Mouse (Mus musculus): ENCODE data around the gene Rab2b. TPM values are rescaled to one million over a fixed set of nuclear protein-coding genes. Genes with fewer than 3 reads are reported as not detected.
A peak's percentile ranks its signal among the peaks of the same experiment; 100 is the strongest.

Gene Rab2b
- polyA plus RNA-seq (2016; fragmentation: Nextera tagmentation; extraction: Ambion mirVana), result 38.5 and 45.8 TPM in 2 replicates

GRCm38 (mm10) chr14:52278932-52279746 lies at the start of gene Rab2b, which contains the start of gene Tox4:
TSS of gene Rab2b (minus strand) at chr14:52279545.
TSS of gene Tox4 (plus strand) at chr14:52279146.
- Histone ChIP-seq H3K9me3 (no peaks in the 10 kb centered on the region), H3K4me1 (peaks cover 14% of the 10 kb centered on the region), H3K9ac (replicated peaks) (peak within 1 kb of the TSS; percentile 89), H3K27me3 (no peaks in the 10 kb centered on the region), H3K27ac (replicated peaks) (peak within 1 kb of the TSS; percentile 84), H3K4me2 (replicated peaks) (peak within 1 kb of the TSS; percentile 71), H3K36me3 (peaks cover 17% of the 10 kb centered on the region), H3K4me3 (peak within 1 kb of the TSS; percentile 90)
- ATAC-seq (ENCODE audit: low FRiP score, low read depth), result peak; percentile 98
- WGBS, result under 1% methylated on average over 66 of the region's 66 CpGs

DNA sequence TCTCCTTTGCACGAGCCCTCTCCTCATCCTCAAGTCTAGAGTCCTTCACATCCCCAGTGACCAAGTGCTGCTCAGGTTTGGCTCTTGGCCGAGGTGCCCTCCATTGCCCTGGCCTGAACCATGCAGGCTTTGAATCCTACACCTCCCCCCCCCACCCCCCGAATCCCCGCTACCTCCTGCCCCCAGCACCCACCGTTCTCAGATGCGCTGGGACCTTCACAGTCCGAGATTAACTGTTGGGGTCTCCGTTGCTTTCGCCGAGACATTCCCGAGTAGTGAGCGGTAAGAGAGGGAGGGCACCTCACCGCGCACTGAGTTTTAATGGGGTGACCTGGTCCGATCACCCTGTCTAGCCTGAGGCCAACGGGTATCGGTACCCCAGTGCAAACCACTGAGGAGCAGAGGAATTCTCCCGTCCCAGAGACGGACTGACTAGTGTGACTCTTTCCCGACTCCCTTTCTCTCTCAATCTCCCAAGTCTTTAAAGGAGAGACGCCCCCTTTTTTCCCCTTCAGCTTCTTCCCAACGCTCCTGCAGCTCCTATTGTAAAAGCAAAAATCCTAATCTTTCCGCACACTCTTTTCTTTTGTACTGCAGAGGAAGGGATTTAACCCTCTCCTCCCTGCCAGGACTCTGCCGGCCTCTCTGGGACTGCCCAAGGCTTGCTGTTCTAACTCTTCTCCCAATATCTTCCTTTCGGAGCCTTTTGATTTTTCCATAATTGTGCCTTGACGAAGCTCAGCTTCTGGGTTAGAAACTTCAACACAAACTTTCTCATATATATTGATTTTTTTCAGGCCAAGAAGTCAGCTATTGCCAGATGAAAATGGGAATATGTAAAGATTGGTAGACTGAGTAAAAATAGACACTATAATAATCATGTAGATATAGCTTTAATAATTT lies 48.8 kb upstream of the Rab2b start, which contains the start of gene Sall2:
Sall2 (minus strand) TSS at position 853 of the 903 bp plus-strand sequence.
- Histone ChIP-seq H3K36me3 (no peaks in the 10 kb centered on the region), H3K4me1 (peaks cover 55% of the 10 kb centered on the region), H3K9ac (replicated peaks) (peak within 1 kb of the TSS; percentile 80), H3K9me3 (no peaks in the 10 kb centered on the region), H3K4me3 (peak within 1 kb of the TSS; percentile 69), H3K27ac (replicated peaks) (peak within 1 kb of the TSS; percentile 93), H3K4me2 (replicated peaks) (peak within 1 kb of the TSS; percentile 79), H3K27me3 (no peaks in the 10 kb centered on the region)
- WGBS, result under 1% methylated on average over 26 of the region's 26 CpGs
- ATAC-seq (ENCODE audit: low FRiP score, low read depth), result peak; percentile 62

- peak overlapping the region; percentile 80 for H3K9ac ChIP-seq (replicated peaks)
- H3K4me3 ChIP-seq, result peak overlapping the region; percentile 69
- no peaks in the 10 kb centered on the region for H3K27me3 ChIP-seq
- H3K4me1 ChIP-seq, result peaks cover 53% of the 10 kb centered on the region
- H3K9me3 ChIP-seq, result no peaks in the 10 kb centered on the region
- no peaks in the 10 kb centered on the region for H3K36me3 ChIP-seq
- ATAC-seq (ENCODE audit: low FRiP score, low read depth), result peak; percentile 69
- H3K4me2 ChIP-seq (replicated peaks), result peak overlapping the region; percentile 79
- under 1% methylated on average over 14 of the region's 14 CpGs for WGBS
- peak overlapping the region; percentile 93 for H3K27ac ChIP-seq (replicated peaks)
Measured at GRCm38 (mm10) chr14:52327375-52327901, 48.1 kb upstream of the Rab2b start.

DNA sequence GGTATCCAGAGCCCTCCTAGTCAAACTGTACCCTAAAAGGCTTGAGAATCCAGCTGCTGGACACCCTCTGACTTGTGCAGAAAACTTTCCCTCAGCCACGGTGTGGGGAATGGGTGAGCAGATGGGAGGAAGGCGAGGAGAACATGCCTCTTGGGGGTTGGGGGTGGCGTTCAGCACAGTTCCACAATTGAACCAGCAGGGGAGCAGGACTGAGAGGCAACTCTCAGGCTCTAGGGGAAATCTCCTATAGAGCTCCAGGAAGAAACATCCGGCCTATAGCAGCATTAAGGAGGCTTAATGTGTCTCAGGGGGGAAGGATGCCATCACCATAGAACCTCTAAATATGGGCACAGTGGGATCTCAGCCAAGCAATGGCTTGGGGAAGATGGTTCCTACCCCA lies 46.5 kb upstream of the Rab2b start:
- Histone ChIP-seq H3K36me3 (no peaks in the 10 kb centered on the region), H3K4me1 (peaks cover 38% of the 10 kb centered on the region), H3K27ac (replicated peaks) (peak overlapping the region; percentile 93), H3K9me3 (no peaks in the 10 kb centered on the region), H3K27me3 (no peaks in the 10 kb centered on the region), H3K9ac (replicated peaks) (peak overlapping the region; percentile 48), H3K4me3 (peak overlapping the region; percentile 69), H3K4me2 (replicated peaks) (peak overlapping the region; percentile 79)
- ATAC-seq (ENCODE audit: low FRiP score, low read depth), result 0 out of 2 replicates have a peak, but pooled peaks have one; percentile 16
- WGBS, result 4% methylated on average over 4 of the region's 4 CpGs

- H3K4me1 ChIP-seq, result peaks cover 26% of the 10 kb centered on the region
- ATAC-seq (ENCODE audit: low FRiP score, low read depth), result no peak
- H3K4me3 ChIP-seq, result no peak overlapping the region
- no peaks in the 10 kb centered on the region for H3K9me3 ChIP-seq
- 85% methylated on average over 6 of the region's 6 CpGs for WGBS
- peaks cover 16% of the 10 kb centered on the region for H3K36me3 ChIP-seq
- H3K9ac ChIP-seq (replicated peaks), result no peak overlapping the region
- H3K4me2 ChIP-seq (replicated peaks), result no peak overlapping the region
- no peaks in the 10 kb centered on the region for H3K27me3 ChIP-seq
- H3K27ac ChIP-seq (replicated peaks), result no peak overlapping the region
Measured at GRCm38 (mm10) chr14:52319361-52319760, 40.0 kb upstream of the Rab2b start.

GRCm38 (mm10) chr14:52316441-52317225 lies 37.3 kb upstream of the Rab2b start:
- peak overlapping the region; percentile 79 for H3K4me3 ChIP-seq
- H3K4me2 ChIP-seq (replicated peaks), result peak overlapping the region; percentile 82
- no peaks in the 10 kb centered on the region for H3K9me3 ChIP-seq
- peak overlapping the region; percentile 95 for H3K27ac ChIP-seq (replicated peaks)
- peak overlapping the region; percentile 96 for H3K9ac ChIP-seq (replicated peaks)
- H3K4me1 ChIP-seq, result peaks cover 53% of the 10 kb centered on the region
- peaks cover 43% of the 10 kb centered on the region for H3K36me3 ChIP-seq
- ATAC-seq (ENCODE audit: low FRiP score, low read depth), result peak; percentile 83
- H3K27me3 ChIP-seq, result no peaks in the 10 kb centered on the region
- 2% methylated on average over 16 of the region's 16 CpGs for WGBS

- Histone ChIP-seq H3K4me3 (peak overlapping the region; percentile 79), H3K27ac (replicated peaks) (peak overlapping the region; percentile 95), H3K4me2 (replicated peaks) (peak overlapping the region; percentile 82), H3K9me3 (no peaks in the 10 kb centered on the region), H3K9ac (replicated peaks) (peak overlapping the region; percentile 96), H3K27me3 (no peaks in the 10 kb centered on the region), H3K4me1 (peaks cover 54% of the 10 kb centered on the region), H3K36me3 (peaks cover 51% of the 10 kb centered on the region)
- WGBS, result under 1% methylated on average over 29 of the region's 41 CpGs
- peak; percentile 88 for ATAC-seq (ENCODE audit: low FRiP score, low read depth)
Measured at GRCm38 (mm10) chr14:52315792-52316440, 36.6 kb upstream of the Rab2b start.

DNA sequence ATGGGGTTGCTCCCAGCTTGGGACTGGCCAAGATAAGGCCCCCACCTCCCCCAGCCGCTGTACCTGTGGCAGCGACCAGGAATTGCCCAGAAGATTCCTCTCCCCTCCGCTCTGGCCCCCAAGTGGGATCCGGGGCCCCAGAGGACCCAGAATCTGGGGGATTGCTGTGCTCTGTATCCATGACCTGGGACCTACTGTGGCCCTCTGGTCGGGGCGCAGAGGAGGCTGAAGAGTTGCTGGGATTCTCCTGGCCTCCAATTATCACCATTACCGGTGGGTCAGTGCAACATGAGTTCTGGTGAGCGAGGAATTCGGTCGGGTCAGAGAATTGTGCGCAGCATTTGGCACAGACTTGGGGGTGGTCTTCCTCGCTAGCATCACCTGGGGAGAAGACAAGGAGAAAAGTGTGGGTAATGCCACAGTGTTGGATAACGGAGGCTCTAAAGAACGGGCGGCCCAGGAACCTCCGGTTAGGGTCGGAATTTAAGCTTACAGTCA lies 36.0 kb upstream of the Rab2b start:
- peak overlapping the region; percentile 82 for H3K4me2 ChIP-seq (replicated peaks)
- H3K36me3 ChIP-seq, result peaks cover 56% of the 10 kb centered on the region
- H3K9ac ChIP-seq (replicated peaks), result peak overlapping the region; percentile 96
- H3K27ac ChIP-seq (replicated peaks), result peak overlapping the region; percentile 95
- H3K27me3 ChIP-seq, result no peaks in the 10 kb centered on the region
- peaks cover 54% of the 10 kb centered on the region for H3K4me1 ChIP-seq
- 10% methylated on average over 17 of the region's 17 CpGs for WGBS
- peak; percentile 7 for ATAC-seq (ENCODE audit: low FRiP score, low read depth)
- no peaks in the 10 kb centered on the region for H3K9me3 ChIP-seq
- H3K4me3 ChIP-seq, result peak overlapping the region; percentile 79

DNA sequence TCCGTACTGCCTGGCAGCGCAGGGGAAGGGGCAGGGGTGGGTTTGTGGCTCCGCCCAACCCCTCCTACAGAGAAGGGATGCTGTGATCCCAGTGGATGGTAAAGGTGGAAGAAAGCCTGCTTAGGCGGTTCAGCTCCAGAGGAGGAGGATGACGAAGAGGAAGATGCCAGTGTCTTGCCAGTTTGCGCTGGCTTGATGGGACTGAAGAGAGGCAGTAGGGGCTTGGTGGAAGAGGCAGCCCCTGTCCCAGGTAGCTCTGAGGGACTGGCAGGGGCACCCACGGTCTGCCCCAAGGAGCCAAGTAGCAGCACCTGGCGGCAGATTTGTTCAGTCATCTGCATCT lies 35.4 kb upstream of the Rab2b start:
- no peaks in the 10 kb centered on the region for H3K9me3 ChIP-seq
- peaks cover 61% of the 10 kb centered on the region for H3K36me3 ChIP-seq
- H3K4me2 ChIP-seq (replicated peaks), result peak overlapping the region; percentile 82
- H3K9ac ChIP-seq (replicated peaks), result peak overlapping the region; percentile 96
- WGBS, result 46% methylated on average over 8 of the region's 8 CpGs
- peaks cover 54% of the 10 kb centered on the region for H3K4me1 ChIP-seq
- no peaks in the 10 kb centered on the region for H3K27me3 ChIP-seq
- ATAC-seq (ENCODE audit: low FRiP score, low read depth), result no peak
- H3K4me3 ChIP-seq, result peak overlapping the region; percentile 79
- H3K27ac ChIP-seq (replicated peaks), result peak overlapping the region; percentile 49; the same call in 1 of the 2 replicates

- Histone ChIP-seq H3K9me3 (no peaks in the 10 kb centered on the region), H3K9ac (replicated peaks) (peak overlapping the region; percentile 96), H3K36me3 (peaks cover 60% of the 10 kb centered on the region), H3K4me3 (peak overlapping the region; percentile 79), H3K27ac (replicated peaks) (peak overlapping the region; percentile 49; the same call in 1 of the 2 replicates), H3K4me1 (peaks cover 50% of the 10 kb centered on the region), H3K27me3 (no peaks in the 10 kb centered on the region), H3K4me2 (replicated peaks) (peak overlapping the region; percentile 82)
- ATAC-seq (ENCODE audit: low FRiP score, low read depth), result no peak
- 83% methylated on average over 26 of the region's 26 CpGs for WGBS
Measured at GRCm38 (mm10) chr14:52313931-52314807, 34.8 kb upstream of the Rab2b start.

Data from midbrain, embryonic 12.5 days (tissue).